Mouse (Mus musculus): ENCODE results near the gene Gm10762. TPM values are rescaled to one million over a fixed set of nuclear protein-coding genes. Genes with fewer than 3 reads are reported as not detected.

The Gm10762 gene
- total and polyA plus RNA-seq, 2 experiments, result 4.8 to 6.3 TPM

GRCm38 (mm10) chr2:128928446-128928845 lies 39.1 kb downstream of the Gm10762 start:
- DNase-seq (ENCODE audit: extremely low read depth, low read depth, low spot score), result no peak
- Histone ChIP-seq H3K4me1 (ENCODE audit: control insufficient read depth, insufficient read depth, low read length) (no peaks in the 10 kb centered on the region), H3K36me3 (ENCODE audit: control insufficient read depth, insufficient read depth, low read length) (peaks cover 35% of the 10 kb centered on the region), H3K79me2 (ENCODE audit: control insufficient read depth, insufficient read depth, low read length) (no peaks in the 10 kb centered on the region), H3K27me3 (ENCODE audit: control insufficient read depth, insufficient read depth, low read length) (no peaks in the 10 kb centered on the region), H3K4me3 (ENCODE audit: insufficient read depth, low read depth, low read length) (no peak overlapping the region), H3K27ac (replicated peaks; ENCODE audit: insufficient read depth, low read depth, low read length) (no peak overlapping the region), H3K9ac (ENCODE audit: low read depth, low read length) (no peak overlapping the region)
- TF ChIP-seq CTCF (IDR thresholded peaks at IDR 0.05; ENCODE audit: low read depth, low read length) (no peak), POLR2A (IDR thresholded peaks at IDR 0.05; ENCODE audit: extremely low read depth, insufficient read depth, low read length) (no peak)
- WGBS, result 67% methylated on average over 3 of the region's 3 CpGs

GRCm38 (mm10) chr2:128924799-128925198 lies 42.7 kb downstream of the Gm10762 start:
- Histone ChIP-seq H3K79me2 (ENCODE audit: control insufficient read depth, insufficient read depth, low read length) (no peaks in the 10 kb centered on the region), H3K27ac (replicated peaks; ENCODE audit: insufficient read depth, low read depth, low read length) (no peak overlapping the region), H3K4me1 (ENCODE audit: control insufficient read depth, insufficient read depth, low read length) (no peaks in the 10 kb centered on the region), H3K9ac (ENCODE audit: low read depth, low read length) (no peak overlapping the region), H3K4me3 (ENCODE audit: insufficient read depth, low read depth, low read length) (no peak overlapping the region), H3K36me3 (ENCODE audit: control insufficient read depth, insufficient read depth, low read length) (peaks cover 14% of the 10 kb centered on the region), H3K27me3 (ENCODE audit: control insufficient read depth, insufficient read depth, low read length) (no peaks in the 10 kb centered on the region)
- 94% methylated on average over 4 of the region's 4 CpGs for WGBS
- no peak for TF ChIP-seq POLR2A (IDR thresholded peaks at IDR 0.05; ENCODE audit: extremely low read depth, insufficient read depth, low read length)
- no peak for DNase-seq (ENCODE audit: extremely low read depth, low read depth, low spot score)

Other genes with a start within 250 kb of the Gm10762 start
- gene Tmem87b, start 149.6 kb downstream of the Gm10762 start, total RNA-seq (2014; rRNA removed), result 20.0 and 23.4 TPM in 2 replicates
- gene Tmem87b, start 149.6 kb downstream of the Gm10762 start, polyA plus RNA-seq (2012; rRNA removed), result 5.8 and 6.9 TPM in 2 replicates
- 0.28 and 0.34 TPM in 2 replicates for gene Fbln7, start 104.7 kb downstream of the Gm10762 start, total RNA-seq (2014; rRNA removed)
- 0.22 and 0.25 TPM in 2 replicates for gene Fbln7, start 104.7 kb downstream of the Gm10762 start, polyA plus RNA-seq (2012; rRNA removed)
- gene Zc3h8, start 23.6 kb downstream of the Gm10762 start, total RNA-seq (2014; rRNA removed), result 1.4 and 3.0 TPM in 2 replicates
- gene Zc3h8, start 23.6 kb downstream of the Gm10762 start, polyA plus RNA-seq (2012; rRNA removed), result 0.52 and 0.72 TPM in 2 replicates
- gene Zc3h6, start 323 bp downstream of the Gm10762 start, total RNA-seq (2014; rRNA removed), result 2.1 and 2.5 TPM in 2 replicates
- 0.20 TPM in 2 replicates for gene Zc3h6, start 323 bp downstream of the Gm10762 start, polyA plus RNA-seq (2012; rRNA removed)
- gene Vinac1, start 80.4 kb upstream of the Gm10762 start, total RNA-seq (2014; rRNA removed), result 0.09 and 0.13 TPM in 2 replicates
- gene Vinac1, start 80.4 kb upstream of the Gm10762 start, polyA plus RNA-seq (2012; rRNA removed), result 0.04 and 0.12 TPM in 2 replicates
- gene Ttl, start 98.2 kb upstream of the Gm10762 start, total RNA-seq (2014; rRNA removed), result 3.3 and 3.8 TPM in 2 replicates
- gene Ttl, start 98.2 kb upstream of the Gm10762 start, polyA plus RNA-seq (2012; rRNA removed), result 1.9 and 2.4 TPM in 2 replicates
- gene Polr1b, start 133.3 kb upstream of the Gm10762 start, total RNA-seq (2014; rRNA removed), result 7.7 and 10.7 TPM in 2 replicates
- gene Polr1b, start 133.3 kb upstream of the Gm10762 start, polyA plus RNA-seq (2012; rRNA removed), result 8.6 and 15.7 TPM in 2 replicates
- gene Chchd5, start 162.0 kb upstream of the Gm10762 start, total RNA-seq (2014; rRNA removed), result 9.9 and 10.1 TPM in 2 replicates
- gene Chchd5, start 162.0 kb upstream of the Gm10762 start, polyA plus RNA-seq (2012; rRNA removed), result 41.2 and 60.2 TPM in 2 replicates
- gene Slc20a1, start 231.0 kb upstream of the Gm10762 start, total RNA-seq (2014; rRNA removed), result 24.9 and 36.0 TPM in 2 replicates
- 7.8 and 9.4 TPM in 2 replicates for gene Slc20a1, start 231.0 kb upstream of the Gm10762 start, polyA plus RNA-seq (2012; rRNA removed)

Measured in liver, adult 2 months (tissue).